Mouse (Mus musculus) layer of hippocampus, adult 9-10 months (tissue): ENCODE data around the gene Atp1b1.

Experiments
- DNase-seq: peaks from one replicate; pipeline ENCODE4 v3.0.0; 2022; ENCODE audit warnings: low spot score

Gene Atp1b1

GRCm38 (mm10) chr1:164440708-164441407 is 17.3 kb downstream of the Atp1b1 start:
- no peak for DNase-seq

GRCm38 (mm10) chr1:164440230-164440629 is 17.9 kb downstream of the Atp1b1 start:
- no peak for DNase-seq

GRCm38 (mm10) chr1:164436749-164437148 is 21.4 kb downstream of the Atp1b1 start:
- DNase-seq = no peak

- no peak for DNase-seq
Observed at GRCm38 (mm10) chr1:164434049-164434448, 24.1 kb downstream of the Atp1b1 start.

- no peak for DNase-seq
Observed at GRCm38 (mm10) chr1:164432649-164433048, 25.5 kb downstream of the Atp1b1 start.

- no peak for DNase-seq
Observed at GRCm38 (mm10) chr1:164428644-164429043, 29.5 kb downstream of the Atp1b1 start.

GRCm38 (mm10) chr1:164427777-164428176 is 30.4 kb downstream of the Atp1b1 start:
- DNase-seq = no peak

GRCm38 (mm10) chr1:164426227-164426626 is 31.9 kb downstream of the Atp1b1 start:
- no peak for DNase-seq

- DNase-seq = no peak
Observed at GRCm38 (mm10) chr1:164420623-164421354, 37.4 kb downstream of the Atp1b1 start.

- DNase-seq = no peak
Observed at GRCm38 (mm10) chr1:164419401-164419800, 38.8 kb downstream of the Atp1b1 start.

- no peak for DNase-seq
Observed at GRCm38 (mm10) chr1:164418320-164418719, 39.8 kb downstream of the Atp1b1 start.

GRCm38 (mm10) chr1:164417604-164418003 is 40.6 kb downstream of the Atp1b1 start:
- DNase-seq = no peak

GRCm38 (mm10) chr1:164416692-164417394 is 41.3 kb downstream of the Atp1b1 start:
- no peak for DNase-seq

GRCm38 (mm10) chr1:164415347-164415751 is 42.8 kb downstream of the Atp1b1 start:
- no peak for DNase-seq

GRCm38 (mm10) chr1:164413608-164414007 is 44.5 kb downstream of the Atp1b1 start:
- DNase-seq = no peak

- no peak for DNase-seq
Observed at GRCm38 (mm10) chr1:164412906-164413305, 45.2 kb downstream of the Atp1b1 start.

- DNase-seq = no peak
Observed at GRCm38 (mm10) chr1:164411306-164411705, 46.8 kb downstream of the Atp1b1 start.

GRCm38 (mm10) chr1:164408655-164409054 is 49.5 kb downstream of the Atp1b1 start:
- DNase-seq = no peak

GRCm38 (mm10) chr1:164406506-164406905 is 51.6 kb downstream of the Atp1b1 start:
- DNase-seq = no peak

- no peak for DNase-seq
Observed at GRCm38 (mm10) chr1:164405385-164405802, 52.8 kb downstream of the Atp1b1 start.

GRCm38 (mm10) chr1:164399578-164399977 is 58.6 kb downstream of the Atp1b1 start:
- DNase-seq = no peak

- no peak for DNase-seq
Observed at GRCm38 (mm10) chr1:164397672-164398071, 60.5 kb downstream of the Atp1b1 start.
